In the genomic region with DNA sequence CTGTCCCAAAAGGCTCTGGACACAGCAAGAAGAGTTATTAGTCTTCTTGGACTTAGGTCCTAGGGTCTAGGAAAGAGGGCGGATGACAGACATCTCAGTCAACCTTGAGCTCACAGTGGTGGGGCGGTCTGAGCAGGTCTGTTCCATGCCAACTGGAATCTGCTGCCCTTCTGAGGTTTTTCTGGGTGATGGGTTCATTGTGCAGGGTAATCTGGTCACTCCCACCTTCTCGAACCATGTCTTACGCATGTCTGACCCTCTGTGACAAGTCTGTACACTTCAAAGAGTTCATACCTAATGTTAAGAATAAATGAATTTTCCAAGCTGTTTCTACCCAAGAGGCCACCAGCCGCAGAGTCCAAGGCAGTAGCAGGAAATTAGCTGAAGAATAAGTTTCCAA, we compare ENCODE assay signal across 7 mouse cellular contexts. TPM values are rescaled to one million over a fixed set of nuclear protein-coding genes. Genes with fewer than 3 reads are reported as not detected.
A peak's percentile ranks its signal among the peaks of the same experiment; 100 is the strongest.
DNase-seq lines count a peak whose midpoint lies in the region; ATAC-seq and TF ChIP-seq lines count a peak whose summit lies in the region.

No protein-coding gene starts in this region.

- no peak overlapping the region for H3K4me2 ChIP-seq in forebrain, embryonic 15.5 days (replicated peaks)
- peak overlapping the region; percentile 23 for H3K4me2 ChIP-seq in neural tube, embryonic 15.5 days

- peak overlapping the region; percentile 46 for H3K27ac ChIP-seq in liver, adult 2 months (replicated peaks; ENCODE audit: insufficient read depth, low read depth, low read length)
- H3K27ac ChIP-seq in forebrain, embryonic 15.5 days (replicated peaks) = peak overlapping the region; percentile 43; the same call in 1 of the 2 replicates
- peak overlapping the region; percentile 93 for H3K27ac ChIP-seq in limb, embryonic 10.5 days
- H3K27ac ChIP-seq in neural tube, embryonic 15.5 days (replicated peaks) = peak overlapping the region; percentile 71

- 63% methylated on average over 5 of the region's 5 CpGs for WGBS in liver, adult 2 months
- WGBS in forebrain, embryonic 15.5 days = 70% methylated on average over 5 of the region's 5 CpGs
- WGBS in limb, embryonic 10.5 days = 22% methylated on average over 5 of the region's 5 CpGs
- WGBS in neural tube, embryonic 15.5 days = 72% methylated on average over 5 of the region's 5 CpGs

- TF ChIP-seq POLR2A in liver, adult 2 months (IDR thresholded peaks at IDR 0.05; ENCODE audit: extremely low read depth, insufficient read depth, low read length) = no peak

- peaks cover 33% of the 10 kb centered on the region for H3K79me2 ChIP-seq in liver, adult 2 months (ENCODE audit: control insufficient read depth, insufficient read depth, low read length)

- H3K4me3 ChIP-seq in liver, adult 2 months (ENCODE audit: insufficient read depth, low read depth, low read length) = no peak overlapping the region
- no peak overlapping the region for H3K4me3 ChIP-seq in forebrain, embryonic 15.5 days
- peak overlapping the region; percentile 44 for H3K4me3 ChIP-seq in limb, embryonic 10.5 days
- no peak overlapping the region for H3K4me3 ChIP-seq in neural tube, embryonic 15.5 days (replicated peaks)

- no peaks in the 10 kb centered on the region for H3K9me3 ChIP-seq in forebrain, embryonic 15.5 days
- H3K9me3 ChIP-seq in limb, embryonic 10.5 days (replicated peaks) = peaks cover 1% of the 10 kb centered on the region; the same call in 1 of the 2 replicates
- 0 out of 2 replicates have a peak, but pooled peaks cover 3% of the 10 kb centered on the region for H3K9me3 ChIP-seq in neural tube, embryonic 15.5 days (replicated peaks)

- H3K9ac ChIP-seq in liver, adult 2 months (ENCODE audit: low read depth, low read length) = 0 out of 2 replicates have a peak overlapping the region, but pooled peaks have one; percentile 12
- H3K9ac ChIP-seq in forebrain, embryonic 15.5 days (replicated peaks) = no peak overlapping the region
- H3K9ac ChIP-seq in neural tube, embryonic 15.5 days (replicated peaks) = no peak overlapping the region

- no peak for TF ChIP-seq CTCF in liver, adult 2 months (IDR thresholded peaks at IDR 0.05; ENCODE audit: low read depth, low read length)

- ATAC-seq in forebrain, embryonic 15.5 days (replicated peaks) = no peak
- no peak for ATAC-seq in neural tube, embryonic 15.5 days (ENCODE audit: low FRiP score)
- no peak for ATAC-seq in erythroblast, adult 5-6 weeks (replicated peaks; ENCODE audit: low FRiP score, poor library complexity, severe bottlenecking)

- no peaks in the 10 kb centered on the region for H3K36me3 ChIP-seq in liver, adult 2 months (ENCODE audit: control insufficient read depth, insufficient read depth, low read length)
- H3K36me3 ChIP-seq in forebrain, embryonic 15.5 days = no peaks in the 10 kb centered on the region
- H3K36me3 ChIP-seq in limb, embryonic 10.5 days = peaks cover 31% of the 10 kb centered on the region
- H3K36me3 ChIP-seq in neural tube, embryonic 15.5 days = 0 out of 2 replicates have a peak, but pooled peaks cover 3% of the 10 kb centered on the region

- H3K4me1 ChIP-seq in liver, adult 2 months (ENCODE audit: control insufficient read depth, insufficient read depth, low read length) = peaks cover 23% of the 10 kb centered on the region
- H3K4me1 ChIP-seq in forebrain, embryonic 15.5 days = peaks cover 39% of the 10 kb centered on the region
- peaks cover 70% of the 10 kb centered on the region for H3K4me1 ChIP-seq in limb, embryonic 10.5 days
- H3K4me1 ChIP-seq in neural tube, embryonic 15.5 days = peaks cover 41% of the 10 kb centered on the region

- no peaks in the 10 kb centered on the region for H3K27me3 ChIP-seq in liver, adult 2 months (ENCODE audit: control insufficient read depth, insufficient read depth, low read length)
- H3K27me3 ChIP-seq in forebrain, embryonic 15.5 days = no peaks in the 10 kb centered on the region
- no peaks in the 10 kb centered on the region for H3K27me3 ChIP-seq in limb, embryonic 10.5 days (ENCODE audit: low read depth, poor library complexity, severe bottlenecking)
- H3K27me3 ChIP-seq in neural tube, embryonic 15.5 days (replicated peaks) = no peaks in the 10 kb centered on the region

- DNase-seq in liver, adult 2 months (ENCODE audit: extremely low read depth, low read depth, low spot score) = no peak
- DNase-seq in liver = no peak
- no peak for DNase-seq in limb, embryonic 10.5 days (ENCODE audit: low spot score)
- DNase-seq in frontal cortex, postnatal 10 days (ENCODE audit: low spot score in 2 of 2) = no peak

RNA-seq across cellular contexts. Expression of a gene that starts 29.3 kb away (rescaled TPM):
- 15.4 and 21.9 TPM in 2 replicates for total RNA-seq in liver, adult 2 months (2014; rRNA removed)
- polyA plus RNA-seq in liver, adult 2 months (2012; rRNA removed) = 11.0 and 17.6 TPM in 2 replicates
- polyA plus RNA-seq in forebrain, embryonic 15.5 days (2015; fragmentation: Nextera tagmentation; extraction: Ambion mirVana) = 8.8 and 8.9 TPM in 2 replicates
- 48.6 and 49.5 TPM in 2 replicates for polyA plus RNA-seq in limb, embryonic 10.5 days (2016; fragmentation: Nextera tagmentation; extraction: Ambion mirVana)
- polyA plus RNA-seq in neural tube, embryonic 15.5 days (2015; fragmentation: Nextera tagmentation; extraction: Ambion mirVana) = 8.0 and 19.7 TPM in 2 replicates
- total RNA-seq in erythroblast, adult 5-6 weeks (2015; ENCODE audit: low replicate concordance) = 13.4 and 17.6 TPM in 2 replicates
- 15.5 and 20.8 TPM in 2 replicates for total RNA-seq in erythroblast, adult 5-6 weeks (2017; ENCODE audit: low replicate concordance)

Comparison
In these comparisons a context has a peak if more than half of its experiments do, and no peak if none do; other contexts are left out.
1. H3K27ac ChIP-seq: peak in every context shown above with its lines; median percentile 93 in limb, embryonic 10.5 days; 71 in neural tube, embryonic 15.5 days; 46 in liver, adult 2 months; 43 in forebrain, embryonic 15.5 days.